Mouse (Mus musculus) liver, embryonic 11.5 days (tissue): Measurements from ENCODE around the gene Nek6. TPM values are rescaled to one million over a fixed set of nuclear protein-coding genes. Genes with fewer than 3 reads are reported as not detected.
A peak's percentile ranks its signal among the peaks of the same experiment; 100 is the strongest.

Experiments
- ATAC-seq: fragments of 200-750 bp; cut with Nextera tagmentation; replicated peaks from 2 replicates; pipeline ENCODE4 v1.8.0; 2017; ENCODE audit warnings: moderate number of reproducible peaks, mild to moderate bottlenecking, moderate TSS enrichment, moderate library complexity; ENCODE audit not compliant: low FRiP score
- DNase-seq: peaks from one replicate; pipeline ENCODE4 v3.0.0-alpha.2; 2017; ENCODE audit warnings: low spot score
- H3K27ac ChIP-seq: fragments of 300-500 bp; sonication (generic); 2 replicates; pipeline ENCODE4 v1.5.1; 2014; ENCODE audit warnings: mild to moderate bottlenecking, low read depth, low read length, control low read depth
- H3K27me3 ChIP-seq: fragments of 300-500 bp; sonication (generic); replicated peaks from 2 replicates; pipeline ENCODE4 v1.6.1; 2014; ENCODE audit warnings: low read length, mixed read lengths; ENCODE audit not compliant: control insufficient read depth, insufficient read depth
- H3K36me3 ChIP-seq: fragments of 300-500 bp; sonication (generic); 2 replicates; pipeline ENCODE4 v1.6.1; 2014; ENCODE audit warnings: mild to moderate bottlenecking, low read length, moderate library complexity, mixed read lengths; ENCODE audit not compliant: control insufficient read depth, insufficient read depth
- H3K4me1 ChIP-seq: fragments of 300-500 bp; sonication (generic); replicated peaks from 2 replicates; pipeline ENCODE4 v1.6.1; 2014; ENCODE audit warnings: low read length, mixed read lengths; ENCODE audit not compliant: control insufficient read depth, insufficient read depth
- H3K4me2 ChIP-seq: fragments of 300-500 bp; sonication (generic); 2 replicates; pipeline ENCODE4 v1.6.1; 2014; ENCODE audit warnings: mild to moderate bottlenecking, control low read depth, moderate library complexity
- H3K4me3 ChIP-seq: fragments of 300-500 bp; sonication (generic); 2 replicates; pipeline ENCODE4 v1.5.1; 2014; ENCODE audit warnings: low read depth, low read length, control low read depth
- H3K9ac ChIP-seq: fragments of 300-500 bp; sonication (generic); 2 replicates; pipeline ENCODE4 v1.6.1; 2014; ENCODE audit warnings: low read depth, low read length, control low read depth
- H3K9me3 ChIP-seq: fragments of 300-500 bp; sonication (generic); 2 replicates; pipeline ENCODE4 v1.6.1; 2016; ENCODE audit warnings: low read length, inconsistent platforms, mixed read lengths; ENCODE audit not compliant: control insufficient read depth
- WGBS: fragments of 180-500 bp; shearing (Covaris S2); extraction: QIAGEN DNeasy Blood & Tissue Kit; methylation state at CpG from one replicate; pipeline ENCODE4 v1.1.7; 2014; 5-methylcytosine and 5-hydroxymethylcytosine counted together
- polyA plus RNA-seq: library from polyadenylated mRNA; unstranded; fragments of >200 nt; fragmentation: Nextera tagmentation; extraction: Ambion mirVana; gene quantifications from 2 replicates; pipeline ENCODE4 v1.2.1, GENCODE M21; 2014

Gene Nek6
- polyA plus RNA-seq, 1 experiment from 2014 or later, result 66.2 TPM

- no peaks in the 10 kb centered on the region for H3K9me3 ChIP-seq
- DNase-seq, result no peak
- no peak overlapping the region for H3K9ac ChIP-seq
- H3K27ac ChIP-seq, result peak overlapping the region; percentile 21
- no peaks in the 10 kb centered on the region for H3K36me3 ChIP-seq
- H3K4me2 ChIP-seq, result no peak overlapping the region
- no peak for ATAC-seq
- WGBS, result 53% methylated on average over 6 of the region's 6 CpGs
- no peaks in the 10 kb centered on the region for H3K4me1 ChIP-seq
- H3K4me3 ChIP-seq, result no peak overlapping the region
- no peaks in the 10 kb centered on the region for H3K27me3 ChIP-seq
These were observed 30.2 kb upstream of the Nek6 start for GRCm38 (mm10) chr2:38481166-38481778.

GRCm38 (mm10) chr2:38482122-38482521, 29.3 kb upstream of the Nek6 start:
- Histone ChIP-seq H3K4me2 (no peak overlapping the region), H3K4me3 (no peak overlapping the region), H3K36me3 (no peaks in the 10 kb centered on the region), H3K9me3 (no peaks in the 10 kb centered on the region), H3K27me3 (no peaks in the 10 kb centered on the region), H3K4me1 (no peaks in the 10 kb centered on the region), H3K9ac (no peak overlapping the region), H3K27ac (no peak overlapping the region)
- ATAC-seq, result no peak
- 82% methylated on average over 3 of the region's 3 CpGs for WGBS
- DNase-seq, result no peak

DNA sequence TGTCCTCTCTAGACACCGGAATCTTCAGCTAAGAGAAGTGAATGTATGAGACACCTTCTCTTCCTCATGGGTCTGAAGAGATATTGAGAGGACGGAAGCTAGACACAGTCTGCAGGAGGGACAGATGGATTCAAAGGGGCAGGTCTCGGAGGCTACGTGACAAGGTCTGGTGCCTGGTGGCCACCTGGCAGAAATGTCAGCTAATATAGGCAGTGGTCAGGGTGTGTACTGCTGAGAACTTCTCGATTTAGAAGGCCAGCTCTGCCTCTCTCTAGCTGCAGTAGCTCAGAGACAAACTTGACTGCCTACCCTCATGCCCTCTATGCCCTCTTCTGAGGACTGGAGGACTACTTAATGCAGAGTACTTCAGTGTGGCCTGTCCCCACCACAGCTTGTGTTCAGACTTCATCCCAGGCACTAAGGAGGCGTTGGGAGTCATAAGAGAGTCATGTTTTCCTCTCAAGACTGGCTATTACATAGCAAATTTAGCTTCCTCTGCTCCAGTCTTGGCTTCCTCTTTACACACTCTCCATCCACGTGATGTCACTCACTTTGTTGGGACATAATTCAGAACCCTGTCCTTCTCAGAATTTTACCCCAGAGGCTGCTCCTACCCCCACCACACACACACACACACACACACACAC, 28.3 kb upstream of the Nek6 start:
- H3K36me3 ChIP-seq, result no peaks in the 10 kb centered on the region
- DNase-seq (no peak), ATAC-seq (no peak)
- H3K4me1 ChIP-seq, result no peaks in the 10 kb centered on the region
- no peak overlapping the region for H3K4me2 ChIP-seq
- no peaks in the 10 kb centered on the region for H3K27me3 ChIP-seq
- H3K9me3 ChIP-seq, result no peaks in the 10 kb centered on the region
- H3K9ac ChIP-seq, result no peak overlapping the region
- WGBS, result 73% methylated on average over 7 of the region's 7 CpGs
- H3K27ac ChIP-seq, result peak overlapping the region; percentile 22; the same call in 1 of the 2 replicates
- H3K4me3 ChIP-seq, result no peak overlapping the region

- 69% methylated on average over 11 of the region's 11 CpGs for WGBS
- DNase-seq (no peak), ATAC-seq (no peak)
- Histone ChIP-seq H3K27me3 (no peaks in the 10 kb centered on the region), H3K27ac (peak overlapping the region; percentile 51), H3K4me2 (no peak overlapping the region), H3K36me3 (no peaks in the 10 kb centered on the region), H3K4me3 (no peak overlapping the region), H3K9me3 (no peaks in the 10 kb centered on the region), H3K9ac (no peak overlapping the region), H3K4me1 (no peaks in the 10 kb centered on the region)
These were observed 26.9 kb upstream of the Nek6 start for GRCm38 (mm10) chr2:38484556-38484955.

DNA sequence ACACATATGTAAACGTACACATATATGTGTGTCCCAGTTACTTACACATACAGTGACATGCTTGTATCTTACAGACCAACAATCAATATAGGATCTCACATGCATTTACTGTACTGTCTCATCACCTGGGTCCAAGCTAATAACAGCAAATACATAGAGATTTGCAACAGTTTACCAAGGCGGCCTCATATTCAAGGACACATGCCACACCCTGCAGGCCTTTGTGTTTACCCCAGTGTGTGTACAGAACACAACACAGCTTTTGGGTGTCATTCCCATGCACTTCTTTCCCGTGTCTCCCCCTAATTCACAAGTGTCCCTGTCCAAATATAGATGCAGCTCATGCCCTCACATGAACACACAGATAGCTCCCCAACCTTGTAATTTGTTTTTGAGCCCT, 26.0 kb upstream of the Nek6 start:
- no peaks in the 10 kb centered on the region for H3K9me3 ChIP-seq
- H3K4me1 ChIP-seq, result no peaks in the 10 kb centered on the region
- 66% methylated on average over 3 of the region's 3 CpGs for WGBS
- peak overlapping the region; percentile 84; the same call in 1 of the 2 replicates for H3K27ac ChIP-seq
- no peak for DNase-seq
- H3K27me3 ChIP-seq, result no peaks in the 10 kb centered on the region
- ATAC-seq, result 0 out of 2 replicates have a peak, but pooled peaks have one; percentile 15
- H3K9ac ChIP-seq, result no peak overlapping the region
- no peaks in the 10 kb centered on the region for H3K36me3 ChIP-seq
- no peak overlapping the region for H3K4me3 ChIP-seq
- 0 out of 2 replicates have a peak overlapping the region, but pooled peaks have one; percentile 2 for H3K4me2 ChIP-seq

GRCm38 (mm10) chr2:38485957-38486931, 25.2 kb upstream of the Nek6 start:
- Histone ChIP-seq H3K36me3 (no peaks in the 10 kb centered on the region), H3K4me1 (no peaks in the 10 kb centered on the region), H3K4me2 (peak overlapping the region; percentile 20), H3K9me3 (no peaks in the 10 kb centered on the region), H3K27me3 (no peaks in the 10 kb centered on the region), H3K9ac (no peak overlapping the region), H3K4me3 (no peak overlapping the region), H3K27ac (peak overlapping the region; percentile 84)
- WGBS, result 50% methylated on average over 6 of the region's 6 CpGs
- DNase-seq, result peak; percentile 38
- peak; percentile 68 for ATAC-seq

- Histone ChIP-seq H3K36me3 (no peaks in the 10 kb centered on the region), H3K4me2 (no peak overlapping the region), H3K4me3 (no peak overlapping the region), H3K9ac (no peak overlapping the region), H3K9me3 (no peaks in the 10 kb centered on the region), H3K27ac (no peak overlapping the region), H3K4me1 (no peaks in the 10 kb centered on the region), H3K27me3 (no peaks in the 10 kb centered on the region)
- DNase-seq (no peak), ATAC-seq (no peak)
These were observed 13.8 kb upstream of the Nek6 start for GRCm38 (mm10) chr2:38497594-38497993.

DNA sequence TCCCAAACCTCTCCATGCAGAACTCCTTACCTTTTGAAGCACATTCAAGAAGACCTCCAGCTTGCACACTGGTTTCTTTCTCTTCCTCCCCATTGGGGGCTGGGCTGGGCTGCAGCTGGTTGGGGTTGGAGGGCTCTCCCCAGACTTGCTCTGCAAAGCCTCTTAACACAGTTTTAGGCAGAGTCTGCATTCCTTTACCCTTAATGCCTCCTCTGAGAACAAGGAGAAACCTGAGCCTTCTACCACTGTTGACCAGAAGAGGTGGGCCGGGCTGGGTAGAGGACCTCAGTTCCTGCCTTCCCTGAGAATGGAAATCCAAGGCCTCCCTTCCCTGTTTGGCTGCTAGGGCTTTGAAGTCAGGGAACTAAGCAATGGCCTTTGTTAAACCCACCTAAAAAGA, 9.8 kb upstream of the Nek6 start:
- Histone ChIP-seq H3K9me3 (no peaks in the 10 kb centered on the region), H3K27me3 (no peaks in the 10 kb centered on the region; the same call in 1 of the 2 replicates), H3K36me3 (no peaks in the 10 kb centered on the region), H3K9ac (no peak overlapping the region), H3K4me1 (no peaks in the 10 kb centered on the region), H3K4me3 (no peak overlapping the region), H3K27ac (no peak overlapping the region), H3K4me2 (no peak overlapping the region)
- 33% methylated on average over 1 of the region's 1 CpGs for WGBS
- DNase-seq, result no peak
- no peak for ATAC-seq
